Mouse (Mus musculus) gastrocnemius, postnatal 10 days (tissue): ENCODE measurements around the gene Usp11. TPM values are rescaled to one million over a fixed set of nuclear protein-coding genes. Genes with fewer than 3 reads are reported as not detected.

ENCODE experiments used
- DNase-seq: peaks from one replicate; pipeline ENCODE4 v3.0.0; 2021; ENCODE audit warnings: mixed read lengths
- long read RNA-seq, 2 experiments: library from polyadenylated mRNA; stranded (forward); transcript quantifications; one replicate each; pipeline ENCODE4 v2.0.0; 2021
- total RNA-seq, 2 experiments: library from RNA; stranded (reverse); gene quantifications; 2 replicates each; pipeline ENCODE4 v1.2.3; 2021

Gene Usp11
- total RNA-seq = 1 to 10 TPM; 7.0 to 9.2 TPM
- long read RNA-seq, experiment 1, transcript Usp11-201 (21 exons, 3,467 nt) = major isoform, 15 of 20 reads
- long read RNA-seq, experiment 1, partial matches to known transcripts = 4 of 20 reads
- long read RNA-seq, experiment 1, other reads (novel, unspliced or antisense) = 1 of 20 reads
- long read RNA-seq, experiment 2, transcript Usp11-201 (21 exons, 3,467 nt) = major isoform, 13 of 18 reads
- long read RNA-seq, experiment 2, partial matches to known transcripts = 2 of 18 reads
- long read RNA-seq, experiment 2, other reads (novel, unspliced or antisense) = 3 of 18 reads

DNA sequence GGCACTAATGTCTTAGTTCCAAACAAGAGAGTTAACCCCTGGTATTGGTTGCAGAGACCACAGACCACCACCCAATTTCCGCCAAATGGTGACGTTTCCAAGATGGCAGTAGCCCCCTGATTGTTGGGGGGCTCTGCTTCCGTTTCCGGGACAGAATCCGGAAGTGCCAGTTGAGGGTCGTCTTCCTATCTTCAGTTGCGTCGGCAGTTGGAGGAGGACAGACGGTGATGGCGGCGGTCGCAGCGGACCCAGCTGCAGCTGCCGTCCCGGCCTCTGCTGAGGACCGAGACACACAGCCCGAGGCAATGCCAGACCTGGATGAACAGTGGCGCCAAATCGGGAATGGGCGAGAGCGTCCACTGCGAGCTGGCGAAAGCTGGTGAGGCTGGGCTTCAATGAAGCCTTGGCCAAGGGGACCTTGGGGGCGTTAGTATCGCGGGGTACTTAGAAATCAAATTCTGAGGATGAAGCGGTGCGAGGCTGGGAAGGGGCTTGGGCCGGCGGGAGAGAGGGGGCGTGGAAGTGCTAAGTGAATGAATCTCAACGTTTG, at the start of gene Usp11:
TSS of gene Usp11 (plus strand) at position 166 of the 550 bp plus-strand sequence.
- no peak for DNase-seq

GRCm38 (mm10) chrX:20657593-20657992, 46.1 kb upstream of the Usp11 start:
- no peak for DNase-seq

- DNase-seq = peak; percentile 61
These were observed 45.6 kb upstream of the Usp11 start, which contains the start of gene Uba1 for GRCm38 (mm10) chrX:20658026-20658652. Gene Uba1, plus strand, starts transcription at chrX:20658326.

GRCm38 (mm10) chrX:20658891-20659406, 44.8 kb upstream of the Usp11 start:
- DNase-seq = no peak

DNA sequence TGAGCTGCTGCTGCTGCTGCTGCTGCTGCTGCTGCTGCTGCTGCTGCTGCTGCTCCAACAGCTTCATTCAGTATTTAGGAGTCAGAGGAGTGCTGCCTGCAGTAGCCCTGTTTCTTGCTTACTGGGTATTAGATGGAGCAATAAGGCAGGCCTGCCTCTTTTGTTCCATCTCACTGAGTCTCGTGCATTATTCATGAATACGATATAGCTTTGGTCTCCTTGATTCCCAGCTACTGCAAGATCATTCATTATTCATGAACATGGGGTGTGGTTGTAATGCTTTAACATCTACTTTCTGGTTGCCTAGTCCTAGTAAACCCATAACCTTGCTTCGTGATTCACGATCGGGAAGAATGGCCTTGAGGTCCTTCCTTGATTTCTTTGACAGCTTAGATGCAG, 41.4 kb upstream of the Usp11 start:
- DNase-seq = no peak

DNA sequence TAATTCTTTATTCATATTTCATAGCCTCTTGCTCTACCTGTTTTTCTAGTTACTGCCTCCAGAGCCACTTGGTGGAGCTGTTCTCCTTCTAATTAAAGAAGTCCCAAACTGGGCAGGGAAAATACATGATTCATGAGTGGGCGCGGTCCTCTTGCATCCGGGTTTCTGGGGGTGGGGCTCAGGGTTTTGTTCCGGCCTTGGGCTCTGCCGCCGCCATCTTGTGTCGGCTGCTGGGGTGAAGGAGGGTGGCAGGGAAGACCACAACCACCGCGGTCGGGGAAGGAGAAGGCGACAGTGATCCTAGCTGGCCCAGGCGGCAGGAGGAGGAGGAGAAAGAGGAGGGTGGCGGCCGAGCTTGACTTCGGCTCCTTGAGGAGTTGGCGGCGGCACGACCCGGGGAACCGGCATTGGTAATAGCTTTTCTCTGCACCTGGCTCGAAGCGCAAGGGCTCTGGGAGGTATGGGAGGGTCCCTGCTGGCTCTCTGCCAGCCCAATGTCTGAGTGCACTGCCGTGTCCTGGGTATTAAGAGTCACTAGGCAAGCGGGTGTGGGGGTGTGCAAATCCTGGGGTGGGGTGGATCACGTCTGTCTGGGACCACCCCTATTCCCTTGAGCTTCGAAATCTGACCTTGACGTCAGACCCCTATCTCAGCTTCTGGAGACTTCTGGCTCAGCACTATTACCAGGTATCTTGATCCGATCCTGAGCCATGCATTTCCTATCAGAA, 40.8 kb upstream of the Usp11 start:
- DNase-seq = peak; percentile 69

DNA sequence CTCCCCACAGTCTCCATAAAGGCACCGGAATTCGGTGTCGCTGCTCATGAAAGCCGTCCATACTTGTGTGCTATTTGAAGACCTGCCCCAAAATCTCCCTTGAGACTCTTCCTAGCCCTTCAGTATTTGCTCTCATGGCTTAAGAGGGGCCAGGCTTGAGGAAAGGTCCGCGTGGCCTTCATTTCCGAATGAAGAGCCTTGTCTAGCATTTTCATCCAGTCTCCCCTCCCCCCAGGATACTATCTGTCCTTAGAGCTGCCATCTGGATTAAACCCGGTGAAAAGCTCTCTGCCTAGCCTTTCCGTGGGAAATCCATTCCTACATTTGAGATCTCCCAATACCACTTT, 40.3 kb upstream of the Usp11 start:
- DNase-seq = no peak

DNA sequence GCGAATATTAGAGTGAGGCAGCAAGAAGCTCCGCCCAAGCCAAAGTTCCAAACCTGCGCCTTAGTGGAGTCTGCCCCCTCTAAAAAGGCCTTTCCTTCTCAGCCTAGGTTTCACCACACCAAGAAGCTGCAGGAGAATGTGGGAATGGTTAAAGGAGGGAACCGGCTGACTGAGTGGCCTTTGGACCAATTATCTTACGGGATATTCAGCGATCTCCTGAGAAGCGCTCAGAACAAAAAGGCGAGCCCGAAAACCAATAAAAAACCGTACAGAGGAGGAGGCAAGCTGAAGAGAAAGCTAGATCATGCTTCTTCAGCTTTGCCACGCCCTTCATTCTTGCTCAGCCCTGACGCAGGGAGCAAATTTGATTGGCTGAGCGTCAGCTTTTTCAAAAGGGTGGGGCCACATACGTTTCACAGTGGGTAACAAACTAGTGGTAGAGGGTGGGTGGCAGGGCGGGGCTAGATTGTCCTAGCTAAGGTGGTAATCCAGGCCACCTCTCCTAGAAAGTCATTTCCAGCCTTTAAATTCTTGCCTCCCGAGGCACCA, 16.1 kb upstream of the Usp11 start, which contains the start of gene Cdk16:
TSS of gene Cdk16 (plus strand) at position 436 of the 549 bp plus-strand sequence.
- peak; percentile 66 for DNase-seq

DNA sequence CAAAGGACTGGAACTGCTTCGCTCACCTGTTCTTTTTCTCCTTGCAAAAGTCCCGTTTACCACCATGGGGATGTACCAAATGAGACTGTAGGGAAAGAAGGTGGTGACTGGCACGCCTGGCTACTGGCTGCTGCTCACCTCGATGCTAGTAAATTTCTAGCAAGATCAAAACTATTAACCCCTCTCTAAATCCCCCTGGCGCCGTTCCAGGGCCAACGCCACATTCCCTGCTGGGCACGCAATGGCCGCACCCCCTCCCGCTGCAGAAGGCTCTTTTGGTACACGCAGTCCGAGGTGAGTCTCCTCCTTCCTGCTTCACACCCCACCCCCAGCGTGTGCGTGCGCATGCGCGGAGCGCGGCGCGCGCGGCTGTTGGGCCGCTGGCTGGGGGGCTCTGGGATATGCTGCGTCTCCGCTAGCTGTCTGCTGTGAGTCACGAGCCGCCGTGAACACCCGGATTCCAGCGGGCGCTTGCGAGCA, 15.6 kb upstream of the Usp11 start:
- DNase-seq = peak; percentile 75

DNA sequence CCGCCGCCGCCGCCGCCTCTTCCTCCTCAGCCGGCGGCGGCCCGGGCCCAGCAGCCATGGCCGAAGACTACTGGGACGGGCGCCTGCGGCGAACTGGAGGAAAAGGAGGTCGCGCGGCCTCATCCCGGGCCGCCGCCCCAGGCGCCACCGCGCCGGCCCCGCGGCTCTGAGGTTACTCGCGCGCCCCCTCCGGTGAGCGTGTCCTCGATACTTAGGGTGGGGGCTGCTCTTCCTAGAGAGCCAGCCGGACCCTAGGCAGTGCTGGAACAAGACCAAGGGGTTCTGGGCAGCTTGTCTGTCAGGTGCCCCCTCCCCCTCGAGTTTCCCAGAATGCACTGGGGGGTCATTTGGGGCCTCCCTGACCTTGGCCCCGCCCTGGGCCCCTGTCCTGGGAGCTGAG, 15.1 kb upstream of the Usp11 start:
- peak; percentile 60 for DNase-seq

DNA sequence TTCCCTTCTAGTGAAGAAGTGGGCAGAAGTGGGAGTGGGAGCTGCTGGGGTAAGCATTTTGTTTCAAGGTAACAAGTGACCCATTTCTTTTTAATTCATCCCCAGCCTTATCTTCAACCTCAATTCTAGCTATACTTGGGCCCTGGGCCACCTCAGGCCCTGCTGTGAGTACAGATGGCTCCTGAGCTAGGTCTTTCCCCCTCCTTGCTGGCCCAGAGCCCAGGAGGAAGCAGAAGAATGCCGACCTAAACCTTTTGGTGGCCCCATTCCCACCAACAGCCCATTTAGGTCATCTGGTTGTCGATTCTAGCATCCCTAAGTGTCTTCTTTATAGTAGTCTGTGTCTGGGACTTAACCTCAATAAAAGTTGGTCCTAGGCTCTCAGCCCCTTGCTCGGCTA, 12.1 kb upstream of the Usp11 start:
- no peak for DNase-seq

DNA sequence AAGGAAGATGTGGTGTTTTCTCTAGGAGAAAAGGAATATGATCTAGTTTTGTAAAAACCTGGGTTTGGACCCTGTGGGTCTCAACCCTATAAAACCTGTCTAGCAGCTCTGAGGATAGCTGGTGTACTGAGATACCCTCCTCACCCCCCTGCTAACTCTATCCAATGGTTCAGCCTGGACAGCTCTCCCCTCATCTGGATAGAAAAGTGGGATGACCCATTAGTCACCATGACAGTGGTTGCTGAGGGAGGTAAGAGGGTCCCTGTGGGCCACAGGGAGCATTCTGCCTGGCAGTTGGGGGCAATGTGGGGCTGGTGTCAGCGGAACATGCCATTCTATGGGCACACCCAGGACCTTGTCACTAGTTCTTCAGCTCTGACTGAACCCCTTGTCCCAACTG, 11.1 kb upstream of the Usp11 start:
- no peak for DNase-seq

- no peak for DNase-seq
These were observed 7.9 kb upstream of the Usp11 start for GRCm38 (mm10) chrX:20695842-20696241.

GRCm38 (mm10) chrX:20704295-20705082, 783 bp downstream of the Usp11 start:
- peak; percentile 59 for DNase-seq

GRCm38 (mm10) chrX:20705083-20705402, 1.3 kb downstream of the Usp11 start:
- no peak for DNase-seq

DNA sequence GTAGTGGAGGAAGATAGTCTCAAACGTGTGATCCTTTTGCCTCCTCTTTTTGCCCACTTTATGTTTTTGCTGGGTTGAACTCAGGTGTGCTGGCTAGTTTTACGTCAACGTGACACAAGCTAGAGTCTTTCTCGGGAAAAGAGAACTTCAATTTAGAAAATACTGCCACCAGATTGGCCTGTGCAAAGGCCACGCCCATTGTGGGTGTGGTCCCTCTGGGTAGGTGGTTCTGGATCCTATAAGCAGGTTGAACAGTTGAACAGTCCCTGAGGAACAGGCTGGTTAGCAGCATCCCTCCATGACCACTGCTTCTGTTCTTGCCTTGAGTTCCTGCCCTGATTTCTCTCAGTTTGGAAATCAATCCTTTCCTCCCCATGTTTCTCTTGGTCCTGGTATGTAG, 25.0 kb downstream of the Usp11 start:
- DNase-seq = no peak

GRCm38 (mm10) chrX:20730048-20730447, 26.3 kb downstream of the Usp11 start:
- peak; percentile 3 for DNase-seq

GRCm38 (mm10) chrX:20736479-20736878, 32.8 kb downstream of the Usp11 start:
- DNase-seq = no peak

GRCm38 (mm10) chrX:20748829-20749228, 45.1 kb downstream of the Usp11 start:
- DNase-seq = no peak

DNA sequence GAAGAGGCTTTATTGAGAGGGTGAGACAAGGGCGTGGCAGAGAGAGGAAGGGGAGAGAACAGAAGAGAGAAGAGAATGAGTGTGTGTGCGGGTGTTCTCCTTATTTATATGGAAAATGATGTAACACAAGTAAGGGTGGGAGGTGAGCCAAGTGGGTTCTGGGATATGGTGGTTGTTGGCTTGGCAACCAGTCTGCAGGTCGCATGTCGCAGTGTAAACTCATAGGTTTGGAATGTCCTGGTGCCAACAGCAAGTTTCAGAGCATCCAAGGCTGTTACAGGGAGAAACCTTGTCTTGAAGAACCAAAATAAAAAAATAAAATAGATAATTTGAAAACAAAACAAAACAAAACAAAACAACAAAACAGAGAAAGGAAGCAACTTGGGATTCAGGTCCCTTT, 57.5 kb downstream of the Usp11 start:
- DNase-seq = no peak
